Mouse (Mus musculus) A20 (cell line): ENCODE data around the gene Pdzd2.

Experiments
- DNase-seq: peaks from one replicate; pipeline ENCODE4 v3.0.0-alpha.2; 2011; ENCODE audit warnings: low read depth, low spot score

Pdzd2 gene

GRCm38 (mm10) chr15:12539618-12540302, 200.0 kb downstream of the Pdzd2 start:
- DNase-seq: no peak

DNA sequence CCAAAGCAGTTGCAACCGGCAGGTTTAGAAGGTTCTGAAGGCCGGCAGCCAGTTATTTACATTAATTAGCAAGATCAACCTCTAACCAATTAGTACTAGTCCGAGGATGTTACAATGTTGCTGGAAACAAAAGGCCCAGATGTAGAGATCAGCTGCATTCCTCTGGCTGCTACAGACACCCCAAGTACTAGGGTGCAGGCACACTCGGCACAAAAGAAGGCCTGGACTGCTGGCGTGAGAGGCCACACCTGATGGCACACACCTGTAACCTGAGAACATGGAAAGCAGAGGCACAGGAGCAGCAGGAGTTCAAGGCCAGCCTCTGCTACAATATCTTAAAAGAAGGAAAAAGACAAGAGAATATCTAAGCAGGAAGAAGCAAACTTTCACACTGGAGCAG, 206.5 kb downstream of the Pdzd2 start:
- no peak for DNase-seq

- no peak for DNase-seq
Observed at GRCm38 (mm10) chr15:12532568-12532967, 207.2 kb downstream of the Pdzd2 start.

- DNase-seq: no peak
Observed at GRCm38 (mm10) chr15:12522810-12523209, 216.9 kb downstream of the Pdzd2 start.

- no peak for DNase-seq
Observed at GRCm38 (mm10) chr15:12520292-12520691, 219.4 kb downstream of the Pdzd2 start.

- no peak for DNase-seq
Observed at GRCm38 (mm10) chr15:12518370-12518973, 221.3 kb downstream of the Pdzd2 start.

GRCm38 (mm10) chr15:12517314-12517813, 222.4 kb downstream of the Pdzd2 start:
- DNase-seq: no peak

- no peak for DNase-seq
Observed at GRCm38 (mm10) chr15:12515272-12515844, 224.4 kb downstream of the Pdzd2 start.

GRCm38 (mm10) chr15:12513526-12513925, 226.2 kb downstream of the Pdzd2 start:
- no peak for DNase-seq

- DNase-seq: no peak
Observed at GRCm38 (mm10) chr15:12508765-12509377, 230.9 kb downstream of the Pdzd2 start.

- DNase-seq: no peak
Observed at GRCm38 (mm10) chr15:12507523-12507922, 232.2 kb downstream of the Pdzd2 start.

- DNase-seq: no peak
Observed at GRCm38 (mm10) chr15:12506514-12506913, 233.2 kb downstream of the Pdzd2 start.

GRCm38 (mm10) chr15:12506085-12506484, 233.6 kb downstream of the Pdzd2 start:
- no peak for DNase-seq

- DNase-seq: no peak
Observed at GRCm38 (mm10) chr15:12505556-12505955, 234.2 kb downstream of the Pdzd2 start.

GRCm38 (mm10) chr15:12503907-12504306, 235.8 kb downstream of the Pdzd2 start:
- DNase-seq: no peak

GRCm38 (mm10) chr15:12501924-12502548, 237.7 kb downstream of the Pdzd2 start:
- no peak for DNase-seq

DNA sequence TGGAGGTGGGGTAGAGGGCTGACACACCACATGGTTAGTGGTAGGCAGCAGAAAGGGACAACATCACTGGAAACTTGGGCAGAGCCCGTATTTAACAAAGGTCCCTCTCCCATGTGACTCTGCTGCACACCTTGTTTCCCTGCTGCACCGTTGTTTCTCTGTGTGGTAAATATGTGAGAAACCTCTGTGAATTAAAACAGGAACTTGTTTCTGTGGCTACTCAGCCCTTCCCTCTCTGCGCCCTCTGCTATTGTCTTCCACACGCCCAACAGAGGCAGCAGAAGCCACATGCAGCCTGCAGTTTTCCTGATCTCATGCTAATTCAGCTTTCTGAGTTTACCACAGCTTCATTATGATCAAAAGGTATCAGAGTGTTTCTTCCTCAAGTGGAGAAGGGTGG, 239.1 kb downstream of the Pdzd2 start:
- DNase-seq: no peak

GRCm38 (mm10) chr15:12494084-12494483, 245.6 kb downstream of the Pdzd2 start:
- no peak for DNase-seq

DNA sequence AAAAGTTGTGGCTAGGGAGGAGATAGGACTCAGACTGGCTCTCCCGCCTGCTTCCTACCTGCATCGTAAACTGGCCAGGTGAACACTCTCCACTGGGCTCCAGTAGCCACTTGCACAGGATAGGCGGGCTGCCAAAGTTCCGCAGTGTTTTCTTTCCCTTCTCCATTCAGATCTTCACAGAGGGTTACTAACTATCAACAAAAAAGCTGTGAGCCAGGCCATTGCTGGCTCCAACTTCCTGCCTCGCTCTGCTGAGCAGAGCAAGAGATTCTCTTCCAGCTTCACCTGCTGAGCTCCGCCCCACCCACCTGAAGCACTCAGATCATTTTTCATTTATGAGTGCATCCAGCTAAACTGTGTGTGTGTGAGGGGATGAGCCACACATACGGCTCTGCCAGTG, 246.5 kb downstream of the Pdzd2 start:
- DNase-seq: no peak

DNA sequence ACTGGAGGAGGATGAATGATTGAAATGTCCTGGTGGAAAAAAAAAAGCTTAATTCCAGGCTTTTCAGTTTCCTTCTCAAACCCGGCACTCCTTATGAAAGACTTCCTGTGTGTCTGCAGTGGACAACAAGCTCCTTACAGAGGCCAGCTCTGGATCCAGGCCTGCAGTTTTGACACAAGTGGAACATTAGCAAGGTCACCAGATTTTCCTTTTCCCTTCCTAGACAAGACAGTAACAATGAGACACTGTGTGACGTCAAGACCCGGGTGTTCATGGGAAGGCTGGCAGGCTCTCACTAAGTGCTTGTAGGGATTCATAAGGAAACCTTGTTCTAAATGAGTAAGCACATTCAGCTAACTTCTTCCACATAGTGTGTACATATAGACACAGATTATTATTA, 248.8 kb downstream of the Pdzd2 start:
- no peak for DNase-seq

DNA sequence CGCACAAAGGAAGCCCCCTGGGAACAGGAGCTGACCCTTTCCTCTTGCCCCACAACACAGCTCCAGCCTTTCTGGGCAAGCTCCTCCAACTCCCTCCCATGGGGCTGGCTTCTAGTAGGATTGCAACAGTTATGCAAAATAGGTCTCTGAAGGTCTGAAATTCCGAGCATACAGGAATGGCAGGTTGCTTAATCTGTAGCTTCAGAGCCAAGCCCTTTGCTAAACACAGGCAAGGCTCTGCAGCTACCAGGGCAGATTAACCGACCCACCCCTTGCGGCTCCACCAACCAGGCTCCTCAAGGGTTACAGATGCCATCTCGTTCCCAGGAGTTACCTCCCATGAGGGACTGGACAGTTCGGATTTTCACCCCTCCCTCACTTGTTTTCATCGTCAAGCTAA, 249.2 kb downstream of the Pdzd2 start:
- DNase-seq: no peak

DNA sequence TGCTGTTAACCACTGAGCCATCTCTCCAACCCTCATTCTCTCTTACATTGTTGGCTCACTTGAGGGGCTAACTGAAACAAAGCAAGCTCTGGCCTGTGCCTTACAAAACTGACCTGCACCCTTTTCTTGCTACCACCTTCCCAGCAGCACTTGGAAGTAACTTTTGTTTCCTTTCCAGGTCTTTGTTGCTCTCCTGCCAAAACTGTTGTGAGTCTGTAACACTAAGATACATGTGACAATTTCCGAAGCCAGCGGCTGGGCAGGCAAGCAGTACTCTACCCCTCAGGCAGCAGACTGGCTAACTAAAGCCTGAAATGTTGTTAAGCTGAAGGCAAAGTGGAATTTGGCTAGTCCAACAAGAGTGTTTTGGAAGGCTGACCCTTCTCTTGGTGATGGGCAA, 251.4 kb downstream of the Pdzd2 start:
- no peak for DNase-seq
